ENCODE assay signal across 9 mouse cellular contexts in the genomic region with DNA sequence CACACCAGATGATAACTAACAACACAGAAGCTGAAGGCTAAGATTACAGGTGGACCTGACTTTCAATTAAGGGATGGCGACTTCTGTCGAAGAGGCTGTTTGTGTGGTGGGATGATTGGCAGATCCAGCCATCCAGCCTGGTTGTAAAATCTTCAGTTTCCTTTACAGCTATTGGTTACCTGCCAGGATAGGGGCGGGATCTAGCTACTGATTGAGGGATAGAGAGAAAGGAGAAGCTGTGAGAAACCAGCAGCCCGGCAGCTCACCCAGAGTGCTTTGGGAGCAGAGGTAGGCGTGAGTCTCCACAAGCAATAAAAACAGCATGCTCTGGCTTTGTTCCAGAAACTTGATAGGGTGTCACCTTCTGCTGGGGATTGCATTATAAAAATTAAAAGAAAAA.
DNase-seq lines count a peak whose midpoint lies in the region; ATAC-seq and TF ChIP-seq lines count a peak whose summit lies in the region.
"Had no signal": no experiment of that assay in that cellular context is flagged by ENCODE, and none has a peak within 500 bp of the region (broad histone marks: within the 10 kb centered on the region; RNA-seq: fewer than 3 reads in every experiment).

No protein-coding gene starts in this region.

- H3K9ac ChIP-seq in ES-E14 (ENCODE audit: insufficient read depth, low read depth, low read length, poor library complexity, severe bottlenecking): no peak overlapping the region
- no peak overlapping the region for H3K9ac ChIP-seq in forebrain, embryonic 13.5 days
- H3K9ac ChIP-seq in intestine, embryonic 15.5 days: no peak overlapping the region
- H3K9ac ChIP-seq in neural tube, embryonic 12.5 days: no peak overlapping the region

- DNase-seq in ES-E14 (ENCODE audit: low read depth, low spot score) (peak; percentile 40), ZHBTc4 (ENCODE audit: low read depth, low spot score) (peak; percentile 51)
- DNase-seq in left cerebral cortex, adult 11 months (ENCODE audit: low spot score): peak; percentile 80
- no peak for DNase-seq in thymus, adult 18-20 months

- no peaks in the 10 kb centered on the region for H3K9me3 ChIP-seq in ES-E14 (ENCODE audit: control insufficient read depth, insufficient read depth, low read depth, low read length)
- H3K9me3 ChIP-seq in forebrain, embryonic 13.5 days (replicated peaks): no peaks in the 10 kb centered on the region
- H3K9me3 ChIP-seq in intestine, embryonic 15.5 days: no peaks in the 10 kb centered on the region
- H3K9me3 ChIP-seq in neural tube, embryonic 12.5 days: no peaks in the 10 kb centered on the region

- H3K36me3 ChIP-seq in ES-E14 (ENCODE audit: control insufficient read depth, insufficient read depth, low read length, poor library complexity, severe bottlenecking): no peaks in the 10 kb centered on the region
- no peaks in the 10 kb centered on the region for H3K36me3 ChIP-seq in forebrain, embryonic 13.5 days (ENCODE audit: poor library complexity, severe bottlenecking)
- no peaks in the 10 kb centered on the region for H3K36me3 ChIP-seq in intestine, embryonic 15.5 days
- no peaks in the 10 kb centered on the region for H3K36me3 ChIP-seq in neural tube, embryonic 12.5 days

- H3K4me3 ChIP-seq in ES-E14 (ENCODE audit: insufficient read depth in 1 of 2, low read depth in 1 of 2, low read length in 2 of 2, poor library complexity in 1 of 2, severe bottlenecking in 1 of 2): no peak overlapping the region
- peak overlapping the region; percentile 23; the same call in 1 of the 2 replicates for H3K4me3 ChIP-seq in forebrain, embryonic 13.5 days
- no peak overlapping the region for H3K4me3 ChIP-seq in intestine, embryonic 15.5 days (replicated peaks)
- no peak overlapping the region for H3K4me3 ChIP-seq in neural tube, embryonic 12.5 days
- H3K4me3 ChIP-seq: myocyte had no signal

- no peaks in the 10 kb centered on the region for H3K27me3 ChIP-seq in forebrain, embryonic 13.5 days
- no peaks in the 10 kb centered on the region for H3K27me3 ChIP-seq in intestine, embryonic 15.5 days (replicated peaks)
- no peaks in the 10 kb centered on the region for H3K27me3 ChIP-seq in neural tube, embryonic 12.5 days (replicated peaks)

- 23% methylated on average over 5 of the region's 5 CpGs for WGBS in forebrain, embryonic 13.5 days
- WGBS in intestine, embryonic 15.5 days: 12% methylated on average over 5 of the region's 5 CpGs
- 29% methylated on average over 5 of the region's 5 CpGs for WGBS in neural tube, embryonic 12.5 days

- ATAC-seq in forebrain, embryonic 13.5 days: peak; percentile 97
- ATAC-seq in intestine, embryonic 15.5 days: peak; percentile 90
- peak; percentile 91 for ATAC-seq in neural tube, embryonic 12.5 days (ENCODE audit: low FRiP score, low read depth)
- ATAC-seq in megakaryocyte progenitor cell, adult 5-6 weeks (replicated peaks; ENCODE audit: poor library complexity): no peak

- in situ Hi-C loops in ES-E14 (cut with MboI; ENCODE audit: low sequenced_read_pairs in 2 of 2, unreplicated experiment in 2 of 2): no loop called here

- no peak overlapping the region for H3K27ac ChIP-seq in ES-E14 (ENCODE audit: insufficient read depth, low read depth, low read length, poor library complexity, severe bottlenecking)
- H3K27ac ChIP-seq in forebrain, embryonic 13.5 days: no peak overlapping the region
- no peak overlapping the region for H3K27ac ChIP-seq in intestine, embryonic 15.5 days
- H3K27ac ChIP-seq in neural tube, embryonic 12.5 days: no peak overlapping the region

- peak overlapping the region; percentile 46 for H3K4me2 ChIP-seq in forebrain, embryonic 13.5 days
- H3K4me2 ChIP-seq in intestine, embryonic 15.5 days (replicated peaks): peak overlapping the region; percentile 29
- H3K4me2 ChIP-seq in neural tube, embryonic 12.5 days (replicated peaks): peak overlapping the region; percentile 45

- H3K4me1 ChIP-seq in ES-E14 (ENCODE audit: control insufficient read depth in 2 of 2, insufficient read depth in 2 of 2, low read length in 2 of 2, poor library complexity in 1 of 2): no peaks in the 10 kb centered on the region
- no peaks in the 10 kb centered on the region for H3K4me1 ChIP-seq in forebrain, embryonic 13.5 days
- no peaks in the 10 kb centered on the region for H3K4me1 ChIP-seq in intestine, embryonic 15.5 days (replicated peaks)
- no peaks in the 10 kb centered on the region for H3K4me1 ChIP-seq in neural tube, embryonic 12.5 days

TF ChIP-seq in ES-E14, 5 proteins besides CTCF, POLR2A, EP300 and RAD21:
- TF ChIP-seq CHD2 (IDR thresholded peaks at IDR 0.05; ENCODE audit: low read depth, low read length) (0 out of 2 replicates have a peak, but pooled peaks have one; percentile 65), ZC3H11A (IDR thresholded peaks at IDR 0.05; ENCODE audit: borderline replicate concordance, low read depth, low read length) (no peak)

Comparison
In these comparisons a context has a peak if more than half of its experiments do, and no peak if none do; other contexts are left out.
1. DNase-seq: peak in ES-E14 (single experiment), ZHBTc4 (single experiment) and left cerebral cortex, adult 11 months (single experiment); none in thymus, adult 18-20 months (0 of 2).
2. Peak in every context shown above with its lines, with median percentiles within 50 percentile points of each other: H3K4me2 ChIP-seq.